Mouse (Mus musculus) liver, postnatal 0 days (tissue): ENCODE data around the gene 4922502D21Rik. TPM values are rescaled to one million over a fixed set of nuclear protein-coding genes. Genes with fewer than 3 reads are reported as not detected.

ENCODE experiments used
- ATAC-seq: fragments of 200-750 bp; cut with Nextera tagmentation; 2 replicates; pipeline ENCODE4 v1.8.0; 2017; ENCODE audit warnings: mild to moderate bottlenecking, moderate library complexity
- DNase-seq: peaks from one replicate; pipeline ENCODE4 v3.0.0-alpha.2; 2016
- H3K27ac ChIP-seq: fragments of 300-500 bp; sonication (generic); 2 replicates; pipeline ENCODE4 v1.5.1; 2014; ENCODE audit warnings: antibody characterized with exemption, moderate library complexity, mild to moderate bottlenecking, low read depth
- H3K27me3 ChIP-seq: fragments of 300-500 bp; sonication (generic); 2 replicates; pipeline ENCODE4 v1.6.1; 2014; ENCODE audit warnings: low read length, control low read depth, mixed read lengths; ENCODE audit not compliant: insufficient read depth
- H3K36me3 ChIP-seq: fragments of 300-500 bp; sonication (generic); replicated peaks from 2 replicates; pipeline ENCODE4 v1.6.1; 2014; ENCODE audit warnings: mild to moderate bottlenecking, control low read depth, low read length, moderate library complexity, mixed read lengths; ENCODE audit not compliant: insufficient read depth
- H3K4me1 ChIP-seq: fragments of 300-500 bp; sonication (generic); 2 replicates; pipeline ENCODE4 v1.6.1; 2014; ENCODE audit warnings: antibody characterized with exemption, mild to moderate bottlenecking, control low read depth; ENCODE audit not compliant: insufficient read depth
- H3K4me2 ChIP-seq: fragments of 300-500 bp; sonication (generic); 2 replicates; pipeline ENCODE4 v1.6.1; 2014; ENCODE audit warnings: low read depth, mild to moderate bottlenecking, low read length, moderate library complexity, mixed read lengths
- H3K4me3 ChIP-seq: fragments of 300-500 bp; sonication (generic); 2 replicates; pipeline ENCODE4 v1.5.1; 2014; ENCODE audit warnings: low read depth, low read length
- H3K9ac ChIP-seq: fragments of 300-500 bp; sonication (generic); replicated peaks from 2 replicates; pipeline ENCODE4 v1.6.1; 2014; ENCODE audit warnings: mild to moderate bottlenecking, moderate library complexity
- H3K9me3 ChIP-seq: fragments of 300-500 bp; sonication (generic); 2 replicates; pipeline ENCODE4 v1.6.1; 2016; ENCODE audit warnings: mild to moderate bottlenecking, control low read depth, low read length, mixed read lengths
- CTCF ChIP-seq: sonication (generic); IDR thresholded peaks from 2 replicates; pipeline ENCODE4 v1.5.1; 2016; ENCODE audit warnings: antibody characterized with exemption, low read depth
- EP300 ChIP-seq: IDR thresholded peaks from 2 replicates; pipeline ENCODE4 v1.6.1; 2016; ENCODE audit warnings: antibody characterized with exemption, low read depth, mild to moderate bottlenecking
- WGBS: fragments of 180-500 bp; shearing (Covaris S2); extraction: QIAGEN DNeasy Blood & Tissue Kit; methylation state at CpG from one replicate; pipeline ENCODE4 v1.1.7; 2014; ENCODE audit not compliant: insufficient replicate concordance; 5-methylcytosine and 5-hydroxymethylcytosine counted together
- polyA plus RNA-seq: library from polyadenylated mRNA; unstranded; fragments of >200 nt; fragmentation: Nextera tagmentation; extraction: Ambion mirVana; gene quantifications from 2 replicates; pipeline ENCODE4 v1.2.1, GENCODE M21; 2015

4922502D21Rik gene
- polyA plus RNA-seq = not detected in 2 replicates

DNA sequence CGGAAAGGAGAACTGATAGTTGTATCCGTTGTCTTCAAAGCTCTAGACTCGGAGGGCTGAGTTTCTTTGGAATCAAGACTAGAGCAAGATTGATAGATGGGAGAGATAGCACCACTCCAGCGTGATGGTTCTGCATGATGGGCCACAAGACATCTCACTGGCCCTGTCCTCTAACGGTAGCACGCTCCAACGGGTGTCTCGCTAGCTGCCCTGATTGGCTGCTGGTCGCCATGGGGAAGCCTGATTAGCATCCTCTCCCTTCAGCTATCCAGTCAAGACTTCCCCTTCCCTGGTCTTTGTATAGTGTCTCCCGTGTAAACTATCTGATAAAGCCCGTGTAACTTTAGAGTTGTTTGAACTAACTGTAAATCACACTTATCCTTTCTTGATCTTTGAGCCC is at the start of gene 4922502D21Rik:
Gene 4922502D21Rik, minus strand, starts transcription at position 187 of the 400 bp plus-strand sequence.
- ATAC-seq = no peak
- Histone ChIP-seq H3K36me3 (no peaks in the 10 kb centered on the region), H3K9ac (no peak within 1 kb of the TSS), H3K27ac (no peak within 1 kb of the TSS), H3K27me3 (no peaks in the 10 kb centered on the region), H3K4me3 (no peak within 1 kb of the TSS), H3K4me2 (no peak within 1 kb of the TSS), H3K4me1 (0 out of 2 replicates have a peak, but pooled peaks cover 3% of the 10 kb centered on the region), H3K9me3 (no peaks in the 10 kb centered on the region)
- no peak for DNase-seq
- no peak for TF ChIP-seq EP300
- no peak for TF ChIP-seq CTCF
- WGBS = 47% methylated on average over 11 of the region's 11 CpGs

DNA sequence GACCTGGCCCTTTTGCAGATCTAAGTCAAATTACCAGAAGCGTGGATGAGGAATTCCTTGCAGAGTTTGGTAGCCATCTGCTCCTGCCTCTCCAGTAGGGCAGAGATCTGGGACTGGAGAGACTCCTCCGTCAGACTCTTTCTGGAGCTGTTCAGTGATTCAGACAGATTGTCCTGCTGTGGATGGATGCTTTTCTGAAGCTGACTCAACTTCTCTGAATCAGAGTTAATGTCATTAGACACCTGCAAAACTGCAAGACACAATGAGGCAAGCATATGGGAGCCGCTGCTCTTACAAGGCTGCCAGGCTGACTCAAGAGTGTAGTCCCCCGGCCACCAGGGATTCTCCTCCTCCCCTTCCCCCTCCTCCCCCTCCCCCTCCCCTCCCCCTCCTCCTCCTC is 48.9 kb upstream of the 4922502D21Rik start:
- Histone ChIP-seq H3K4me3 (no peak overlapping the region), H3K27ac (no peak overlapping the region), H3K4me1 (no peaks in the 10 kb centered on the region), H3K36me3 (no peaks in the 10 kb centered on the region), H3K4me2 (no peak overlapping the region), H3K27me3 (no peaks in the 10 kb centered on the region), H3K9ac (no peak overlapping the region), H3K9me3 (no peaks in the 10 kb centered on the region)
- ATAC-seq = no peak
- TF ChIP-seq CTCF = no peak
- no peak for TF ChIP-seq EP300
- WGBS = 75% methylated on average over 4 of the region's 4 CpGs
- no peak for DNase-seq

DNA sequence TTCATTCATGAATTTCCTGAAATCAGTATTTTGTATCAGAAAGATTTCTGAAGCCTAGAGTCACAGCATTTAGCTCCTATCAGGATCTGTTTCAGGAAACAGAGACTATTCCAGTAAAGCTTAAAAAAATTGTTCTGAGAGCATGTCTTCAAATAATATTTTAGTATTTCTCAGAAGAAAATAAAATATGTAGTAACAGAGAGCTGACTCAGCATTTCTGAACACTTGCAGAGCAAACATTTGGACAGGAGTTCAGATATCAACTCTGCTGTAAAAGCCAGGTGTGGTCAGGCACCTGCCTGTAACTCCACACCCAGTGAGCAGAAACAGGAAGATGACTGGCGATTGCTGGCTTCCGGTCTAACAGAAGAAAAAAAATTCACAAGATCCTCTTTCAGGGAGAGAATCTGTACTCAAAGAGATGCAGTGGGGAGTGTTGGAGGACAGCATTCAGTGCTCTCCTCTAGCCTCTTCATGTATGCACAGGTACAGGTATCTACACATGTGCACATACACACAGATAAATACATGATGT is 43.4 kb upstream of the 4922502D21Rik start:
- 31% methylated on average over 2 of the region's 2 CpGs for WGBS
- Histone ChIP-seq H3K36me3 (no peaks in the 10 kb centered on the region), H3K4me1 (0 out of 2 replicates have a peak, but pooled peaks cover 3% of the 10 kb centered on the region), H3K4me3 (no peak overlapping the region), H3K9ac (no peak overlapping the region), H3K27me3 (no peaks in the 10 kb centered on the region), H3K27ac (no peak overlapping the region), H3K9me3 (no peaks in the 10 kb centered on the region), H3K4me2 (0 out of 2 replicates have a peak overlapping the region, but pooled peaks have one; percentile 11)
- DNase-seq = no peak
- peak; percentile 50 for ATAC-seq
- TF ChIP-seq EP300 = no peak
- TF ChIP-seq CTCF = no peak

DNA sequence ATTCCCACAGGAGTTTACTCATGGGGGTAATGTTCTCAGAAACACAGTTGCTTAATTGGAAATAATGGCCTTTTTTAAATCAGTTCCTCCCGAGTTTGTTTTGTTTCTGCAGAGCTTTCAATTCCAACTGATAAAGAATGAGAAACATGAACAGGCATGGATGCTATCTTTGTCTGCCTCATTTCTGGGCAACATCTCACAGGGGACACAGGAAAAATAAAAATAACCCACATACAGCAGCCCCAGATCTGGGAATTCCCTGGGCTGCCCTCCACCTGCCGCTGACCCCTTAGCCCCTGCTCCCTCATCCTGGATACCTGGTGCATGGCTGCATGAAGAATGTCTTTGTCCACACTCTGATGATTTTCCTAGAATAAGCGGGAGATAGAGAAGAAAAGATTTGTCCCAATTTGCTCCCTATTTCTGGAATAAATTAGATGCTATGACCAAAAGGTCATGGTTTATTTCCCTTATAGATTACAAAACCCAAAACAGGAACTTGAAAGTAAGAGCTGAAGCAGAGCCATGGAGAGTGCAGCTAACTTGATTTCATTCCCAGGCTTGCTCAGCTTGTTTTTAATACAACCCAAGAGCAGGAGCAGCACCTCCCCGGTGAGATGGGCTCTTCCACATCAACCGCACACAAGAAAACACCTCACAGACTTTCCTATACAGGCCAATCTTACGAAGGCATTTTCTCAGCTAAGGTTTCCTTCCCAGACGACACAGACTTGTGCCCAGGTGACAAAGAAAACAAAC is 38.0 kb upstream of the 4922502D21Rik start:
- DNase-seq = no peak
- 58% methylated on average over 7 of the region's 7 CpGs for WGBS

DNA sequence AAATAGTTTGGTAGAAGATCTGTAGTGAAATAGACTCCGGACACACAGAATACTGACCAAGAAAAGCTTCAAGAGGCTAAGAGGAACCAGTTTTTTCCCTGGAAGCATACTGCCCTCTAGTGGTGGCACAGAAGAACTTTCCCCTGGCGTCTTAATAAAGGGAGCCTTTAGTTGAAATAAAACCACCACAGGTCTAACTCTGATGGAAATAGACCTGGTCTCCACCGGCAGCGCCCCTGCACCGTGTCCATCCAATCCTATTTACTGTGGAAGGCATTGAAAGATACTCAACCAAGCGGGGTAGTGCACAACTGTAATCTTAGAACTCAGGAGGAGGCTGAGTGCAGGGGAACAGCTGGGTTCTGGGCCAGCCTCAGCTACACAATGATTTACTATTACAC is 34.4 kb upstream of the 4922502D21Rik start:
- no peak overlapping the region for H3K4me3 ChIP-seq
- peaks cover 2% of the 10 kb centered on the region; the same call in 1 of the 2 replicates for H3K4me1 ChIP-seq
- TF ChIP-seq CTCF (peak; percentile 87), EP300 (no peak)
- no peak overlapping the region for H3K9ac ChIP-seq
- H3K9me3 ChIP-seq = no peaks in the 10 kb centered on the region
- H3K27me3 ChIP-seq = no peaks in the 10 kb centered on the region
- ATAC-seq = peak; percentile 25
- H3K27ac ChIP-seq = no peak overlapping the region
- H3K36me3 ChIP-seq = no peaks in the 10 kb centered on the region
- H3K4me2 ChIP-seq = no peak overlapping the region
- peak; percentile 32 for DNase-seq
- WGBS = 8% methylated on average over 6 of the region's 6 CpGs

More for the DNA sequence above, 38.0 kb upstream of the 4922502D21Rik start:
- Histone ChIP-seq H3K27me3 (no peaks in the 10 kb centered on the region), H3K9me3 (no peaks in the 10 kb centered on the region), H3K9ac (no peak overlapping the region), H3K4me1 (peaks cover 5% of the 10 kb centered on the region; the same call in 1 of the 2 replicates), H3K27ac (no peak overlapping the region), H3K36me3 (no peaks in the 10 kb centered on the region), H3K4me2 (no peak overlapping the region), H3K4me3 (no peak overlapping the region)
- no peak for ATAC-seq
- TF ChIP-seq EP300 (no peak), CTCF (no peak)

DNA sequence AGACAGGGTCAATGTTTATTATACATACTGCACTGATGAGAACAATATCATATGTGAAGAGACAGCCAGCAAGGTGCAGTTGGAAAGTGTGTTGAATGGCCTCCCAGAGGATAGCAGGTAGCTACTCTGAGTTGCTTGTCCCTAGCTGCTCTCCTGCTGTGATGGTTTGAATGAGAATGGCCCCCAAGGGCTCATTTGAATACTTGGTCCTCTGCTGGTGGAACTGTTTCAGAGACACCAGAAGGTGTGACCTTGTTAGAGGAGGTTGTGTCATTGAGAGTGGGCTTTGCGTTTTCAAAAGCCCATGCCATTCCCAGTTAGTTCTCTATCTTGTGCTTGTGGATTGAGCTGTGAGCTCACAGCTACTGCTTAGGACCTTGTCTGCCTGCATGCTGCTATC is 32.3 kb upstream of the 4922502D21Rik start:
- Histone ChIP-seq H3K9ac (no peak overlapping the region), H3K4me1 (no peaks in the 10 kb centered on the region), H3K36me3 (no peaks in the 10 kb centered on the region), H3K4me3 (no peak overlapping the region), H3K27ac (no peak overlapping the region), H3K9me3 (no peaks in the 10 kb centered on the region), H3K27me3 (no peaks in the 10 kb centered on the region), H3K4me2 (no peak overlapping the region)
- WGBS = 45% methylated on average over 1 of the region's 1 CpGs
- TF ChIP-seq EP300 (no peak), CTCF (no peak)
- DNase-seq (no peak), ATAC-seq (no peak)
